Mouse (Mus musculus): ENCODE data around the gene Il2ra. TPM values are rescaled to one million over a fixed set of nuclear protein-coding genes. Genes with fewer than 3 reads are reported as not detected.
A peak's percentile ranks its signal among the peaks of the same experiment; 100 is the strongest.
"Not testable (repeated sequence)": the region's sequence is repeated elsewhere in the genome, so short reads cannot be mapped to it uniquely, and the experiment has no call there.

Il2ra gene
- total RNA-seq (2021) = under 1 TPM; 0.35 to 0.46 TPM
- long read RNA-seq, experiment 1 = 0 reads
- long read RNA-seq, experiment 2 = 0 reads

- DNase-seq = no peak
These were observed at the start of gene Il2ra for GRCm38 (mm10) chr2:11642451-11642941. Gene Il2ra, plus strand, starts transcription at chr2:11642807.

DNA sequence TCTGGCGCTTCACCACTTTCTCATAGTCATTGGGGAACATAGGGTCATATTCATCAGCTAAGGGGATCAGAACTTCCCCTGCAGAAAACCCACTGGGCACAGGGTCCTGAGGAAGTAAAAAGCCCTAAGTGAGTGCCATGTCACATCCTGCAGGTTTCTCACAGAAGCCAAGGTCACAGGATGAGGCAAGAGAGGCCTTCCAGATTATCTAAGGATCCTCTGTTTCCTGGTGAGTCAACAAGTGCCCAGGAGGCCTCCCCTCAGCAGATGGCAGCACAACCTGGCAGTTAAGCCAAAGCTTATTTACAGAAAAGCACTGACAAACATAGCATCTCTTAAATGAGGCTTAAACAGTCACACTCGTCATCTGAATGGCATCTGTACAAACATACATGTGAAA, 45.9 kb upstream of the Il2ra start:
- no peak for DNase-seq

GRCm38 (mm10) chr2:11597906-11598305, 44.7 kb upstream of the Il2ra start:
- DNase-seq = no peak

- no peak for DNase-seq
These were observed 40.8 kb upstream of the Il2ra start for GRCm38 (mm10) chr2:11601795-11602194.

DNA sequence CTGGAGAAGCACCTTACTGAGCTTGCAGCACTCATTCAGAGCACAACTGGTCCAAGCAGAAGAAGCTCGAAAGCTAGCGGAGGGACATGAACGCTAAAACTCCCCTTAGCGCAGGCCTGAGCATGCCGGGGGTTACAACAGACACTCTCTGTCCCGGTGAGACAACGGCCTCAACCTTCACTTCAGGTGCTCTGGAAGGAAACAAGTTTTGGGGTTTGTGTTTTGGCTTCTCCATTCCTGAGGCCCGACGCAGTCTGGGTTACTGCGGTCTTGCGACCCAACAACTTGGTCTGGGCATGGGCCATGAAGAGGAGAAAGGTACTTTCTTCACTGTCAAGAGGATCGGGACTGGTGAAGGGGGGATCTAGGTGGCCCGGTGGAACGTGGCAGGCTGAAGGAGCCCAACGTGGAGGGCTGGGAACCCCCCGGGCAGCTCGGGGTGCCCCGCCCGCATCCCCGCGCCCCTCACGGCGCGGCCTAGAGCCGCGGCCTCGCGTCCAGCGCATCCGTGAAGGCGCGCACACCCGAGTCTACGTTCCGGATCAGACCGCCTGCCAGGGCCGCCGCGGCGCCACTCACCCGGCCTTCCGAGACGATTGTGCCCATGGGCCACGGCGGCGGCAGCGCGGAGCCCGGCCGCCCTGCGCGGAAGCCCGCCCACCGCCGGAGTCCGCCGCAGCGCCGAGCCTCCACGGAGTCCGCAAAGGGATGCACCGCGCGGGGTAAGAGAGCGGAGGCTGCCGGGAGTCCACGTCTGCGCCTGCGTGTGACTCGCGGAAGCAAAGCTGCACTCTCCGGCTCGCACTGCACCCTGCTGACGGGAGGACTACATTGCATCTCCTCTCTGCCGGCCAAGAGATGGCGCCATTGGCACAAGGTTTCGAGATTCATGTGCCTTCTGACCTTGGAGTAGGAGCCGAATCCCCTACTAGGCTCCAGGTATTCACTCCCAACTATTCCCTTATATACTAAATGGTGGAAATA, 39.8 kb upstream of the Il2ra start:
- DNase-seq = peak; percentile 91

DNA sequence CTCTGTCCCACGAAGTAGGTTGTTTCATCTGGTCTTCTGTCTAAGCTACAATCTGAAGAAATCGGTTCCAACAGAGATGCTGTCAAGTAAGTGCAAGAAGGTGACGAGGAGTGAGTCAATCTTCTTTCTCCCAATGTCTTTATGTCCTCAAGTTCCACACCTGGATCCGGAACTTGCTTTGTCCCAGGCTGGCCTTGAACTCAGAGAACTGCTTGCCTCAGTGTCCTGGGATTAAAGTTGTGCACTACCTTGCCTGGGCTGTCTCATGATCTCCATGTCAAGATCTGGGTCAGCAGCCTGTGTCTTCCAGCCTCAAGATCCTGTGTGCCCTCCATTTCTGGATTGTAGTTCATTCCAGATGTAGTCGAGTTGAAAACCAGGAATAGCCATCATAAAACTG, 38.6 kb upstream of the Il2ra start, which contains the start of gene Rbm17:
Rbm17 (minus strand) TSS at position 101 of the 400 bp plus-strand sequence.
- no peak for DNase-seq

- no peak for DNase-seq
These were observed 37.7 kb upstream of the Il2ra start for GRCm38 (mm10) chr2:11604911-11605310.

DNA sequence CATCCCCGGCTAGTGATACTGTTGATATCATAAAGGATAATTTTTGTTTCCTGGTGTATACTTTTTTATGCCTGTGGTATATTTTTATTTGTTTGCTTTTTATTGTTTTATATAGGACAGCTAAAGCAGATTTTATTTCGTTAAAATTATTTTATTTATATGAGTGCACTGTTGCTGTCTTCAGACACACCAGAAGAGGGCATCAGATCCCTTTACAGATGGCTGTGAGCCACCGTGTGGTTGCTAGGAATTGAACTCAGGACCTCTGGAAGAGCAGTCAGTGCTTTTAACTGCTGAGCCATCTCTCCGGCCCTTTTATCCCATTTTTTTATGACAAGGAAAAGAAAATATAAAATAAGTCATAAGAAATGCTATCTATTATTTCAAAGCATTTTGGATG, 35.9 kb upstream of the Il2ra start:
- DNase-seq = not testable (repeated sequence)

DNA sequence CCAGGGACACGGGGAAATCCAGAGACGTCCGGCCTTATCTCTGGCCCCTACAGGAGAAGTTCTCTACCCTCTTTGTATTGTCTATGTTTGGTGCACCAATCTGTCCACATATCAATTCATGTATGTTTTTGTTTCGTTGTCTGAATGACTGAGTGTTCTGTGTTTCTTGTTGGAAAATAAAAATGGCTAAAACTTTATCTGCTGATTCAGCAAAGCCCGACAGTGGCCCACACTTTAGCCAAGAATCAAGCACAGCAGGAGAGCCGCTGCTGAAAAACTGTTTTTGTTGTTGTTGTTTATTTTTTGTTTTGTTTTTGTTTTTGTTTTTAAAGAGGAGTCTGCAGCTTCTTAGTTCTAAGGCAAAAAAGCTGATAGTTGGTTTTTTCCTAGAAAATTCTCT, 29.7 kb upstream of the Il2ra start:
- DNase-seq = not testable (repeated sequence)

DNA sequence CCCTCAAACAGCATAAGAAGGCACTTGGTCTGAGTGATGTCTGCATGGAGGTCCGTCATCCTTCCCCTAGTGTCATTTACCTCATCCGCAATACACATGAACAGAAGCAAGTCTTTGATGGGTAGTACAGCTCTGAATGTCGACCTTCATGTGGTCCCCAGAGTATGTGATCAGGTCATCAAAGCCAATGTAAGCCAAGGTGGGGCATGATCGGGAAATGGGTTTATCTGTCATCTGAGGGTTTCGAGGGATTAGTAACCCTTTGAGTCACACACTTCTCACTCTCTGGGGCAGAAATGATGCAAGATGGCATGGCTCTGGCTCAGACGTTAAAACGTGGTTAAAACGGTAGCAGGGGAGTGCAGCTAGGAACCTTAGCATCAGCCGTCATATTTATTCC, 25.8 kb upstream of the Il2ra start:
- DNase-seq = no peak

- no peak for DNase-seq
These were observed 23.0 kb upstream of the Il2ra start for GRCm38 (mm10) chr2:11619598-11619997.

DNA sequence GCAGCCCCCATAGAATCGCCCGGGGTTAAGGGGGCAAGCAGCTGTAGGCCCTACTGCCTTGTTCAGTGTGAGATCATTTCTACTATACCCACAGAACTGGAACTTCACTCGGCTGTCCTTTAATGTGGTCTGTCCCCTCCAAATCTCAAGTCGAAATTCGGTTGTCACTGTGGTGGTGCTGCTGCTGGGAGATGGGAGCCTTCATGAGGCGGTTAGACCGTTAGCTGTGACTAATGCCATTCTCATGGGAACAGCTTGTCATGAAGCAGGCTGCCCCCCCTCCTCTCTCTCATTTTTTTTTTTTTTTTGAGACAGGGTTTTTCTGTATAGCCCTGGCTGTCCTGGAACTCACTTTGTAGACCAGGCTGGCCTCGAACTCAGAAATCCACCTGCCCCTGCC, 19.4 kb upstream of the Il2ra start:
- no peak for DNase-seq

DNA sequence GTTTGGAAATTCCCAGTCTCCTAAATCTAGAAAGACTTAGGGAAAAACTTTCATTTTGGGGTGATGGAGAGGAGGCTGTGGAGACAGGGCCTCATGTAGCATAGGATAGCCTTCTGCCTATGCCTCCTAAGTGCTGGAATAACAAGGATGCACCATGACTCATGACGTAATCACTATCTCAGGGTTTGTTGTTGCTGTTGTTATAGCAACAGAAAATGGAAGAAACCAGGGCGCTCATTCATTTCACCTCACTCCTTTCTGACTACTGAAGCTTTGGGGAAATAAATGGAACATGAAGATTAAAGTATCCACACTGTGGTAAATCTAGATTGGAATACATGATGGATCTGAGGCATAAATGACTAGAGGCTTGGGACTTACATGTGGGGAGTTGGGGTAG, 18.9 kb upstream of the Il2ra start:
- DNase-seq = no peak

GRCm38 (mm10) chr2:11625890-11626289, 16.7 kb upstream of the Il2ra start, which contains the start of gene Gm17490:
Gene Gm17490, minus strand, starts transcription at chr2:11626264.
- no peak for DNase-seq

- no peak for DNase-seq
These were observed 7.6 kb upstream of the Il2ra start for GRCm38 (mm10) chr2:11635035-11635434.

DNA sequence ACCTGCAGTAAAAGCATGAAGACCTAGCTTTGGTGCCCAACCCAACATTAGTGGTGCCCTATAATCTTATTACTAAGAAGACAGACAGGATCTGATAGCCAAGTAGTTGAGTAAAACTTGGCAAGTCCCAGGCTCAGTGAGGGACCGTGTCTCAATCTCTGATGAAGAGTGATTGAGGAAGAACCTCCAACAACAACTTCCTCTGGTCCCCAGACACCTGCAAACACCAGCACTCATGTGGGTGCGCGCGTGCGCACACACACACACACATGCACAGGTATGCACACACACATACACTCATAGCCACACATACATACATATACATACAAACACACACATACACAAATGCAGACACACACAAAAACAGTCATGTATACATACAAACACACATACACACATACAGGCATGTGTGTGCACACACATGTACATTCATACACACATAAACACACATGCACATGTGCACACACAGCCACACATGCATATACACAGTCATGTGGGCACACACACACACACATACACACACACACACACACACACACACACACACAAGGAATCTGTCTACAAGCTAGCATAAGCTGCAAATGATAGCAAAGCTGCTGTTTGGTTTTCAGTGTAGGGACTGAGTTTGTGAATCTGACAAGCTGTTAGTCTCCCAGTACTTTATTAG, 7.0 kb upstream of the Il2ra start:
- no peak for DNase-seq

GRCm38 (mm10) chr2:11636138-11636480, 6.5 kb upstream of the Il2ra start:
- DNase-seq = no peak

DNA sequence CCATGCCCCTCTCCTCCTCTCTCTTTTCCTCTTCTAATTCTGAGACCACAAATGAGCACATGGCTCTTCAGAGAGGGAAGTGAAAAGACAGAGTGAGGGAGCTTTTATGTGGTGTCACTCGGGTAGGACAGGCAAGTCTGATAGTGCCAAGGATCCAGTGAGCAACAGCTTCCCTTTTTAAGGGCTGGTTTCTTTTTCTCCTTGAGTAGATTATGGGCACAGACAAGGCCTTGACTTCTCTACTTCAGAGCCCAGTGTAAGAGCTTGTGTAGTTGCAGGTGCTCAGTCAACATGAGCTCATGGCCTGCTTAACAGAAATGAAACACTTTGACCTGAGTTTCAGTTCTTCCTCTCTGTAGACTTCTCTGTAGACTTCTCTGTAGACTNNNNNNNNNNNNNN, 5.5 kb upstream of the Il2ra start:
- no peak for DNase-seq

GRCm38 (mm10) chr2:11644057-11644456, 1.4 kb downstream of the Il2ra start:
- DNase-seq = no peak

GRCm38 (mm10) chr2:11645297-11645696, 2.7 kb downstream of the Il2ra start:
- no peak for DNase-seq

GRCm38 (mm10) chr2:11651476-11651875, 8.9 kb downstream of the Il2ra start:
- no peak for DNase-seq

GRCm38 (mm10) chr2:11652196-11652595, 9.6 kb downstream of the Il2ra start:
- DNase-seq = no peak

DNA sequence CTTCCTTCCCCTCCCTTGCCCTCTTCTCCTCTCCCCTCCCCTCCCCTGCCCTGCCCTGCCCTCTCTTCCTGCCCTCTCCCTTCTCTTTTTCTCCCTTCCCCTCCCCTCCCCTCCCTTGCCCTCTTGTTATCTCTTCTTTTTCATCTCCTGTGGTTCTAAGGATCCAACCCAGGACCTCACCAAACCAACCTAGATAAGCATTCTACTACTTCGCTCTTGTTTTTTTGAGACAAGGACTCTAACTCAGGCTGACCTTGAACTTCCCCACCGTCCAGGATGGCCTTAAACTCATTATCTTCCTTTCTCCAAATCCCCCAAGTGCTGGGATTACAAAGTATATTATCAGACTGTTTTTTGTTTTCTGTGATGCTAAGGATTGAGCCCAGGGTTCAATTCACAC, 10.2 kb downstream of the Il2ra start:
- no peak for DNase-seq

Measured in gastrocnemius, postnatal 25 days (tissue).